Mouse (Mus musculus) CD4-positive helper T cell, adult 2 months (primary cell): ENCODE data around the gene 1600014C23Rik.

Experiments
- DNase-seq: peaks from one replicate; pipeline ENCODE4 v3.0.0-alpha.2; 2012; ENCODE audit warnings: low read depth, missing footprints, low spot score

Gene 1600014C23Rik

DNA sequence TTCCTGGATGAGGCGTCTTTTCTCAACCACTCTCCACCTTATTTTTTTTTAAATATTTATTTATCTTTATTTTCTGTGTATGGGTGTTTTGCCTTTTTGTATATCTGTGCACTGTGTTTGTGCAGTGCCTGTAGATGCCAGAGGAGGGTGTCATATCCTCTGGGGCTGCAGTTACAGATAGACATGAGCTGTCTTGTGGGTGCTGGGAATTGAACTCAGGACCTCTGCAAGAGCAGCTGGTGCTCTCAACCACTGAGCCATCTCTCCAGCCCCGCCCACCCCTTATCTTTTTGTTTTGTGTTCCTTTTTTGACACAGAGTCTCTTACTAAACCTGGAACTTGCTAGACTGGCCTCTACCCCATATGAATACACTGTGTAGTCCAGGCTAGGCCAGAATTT lies 6.2 kb downstream of the 1600014C23Rik start:
- DNase-seq = no peak

DNA sequence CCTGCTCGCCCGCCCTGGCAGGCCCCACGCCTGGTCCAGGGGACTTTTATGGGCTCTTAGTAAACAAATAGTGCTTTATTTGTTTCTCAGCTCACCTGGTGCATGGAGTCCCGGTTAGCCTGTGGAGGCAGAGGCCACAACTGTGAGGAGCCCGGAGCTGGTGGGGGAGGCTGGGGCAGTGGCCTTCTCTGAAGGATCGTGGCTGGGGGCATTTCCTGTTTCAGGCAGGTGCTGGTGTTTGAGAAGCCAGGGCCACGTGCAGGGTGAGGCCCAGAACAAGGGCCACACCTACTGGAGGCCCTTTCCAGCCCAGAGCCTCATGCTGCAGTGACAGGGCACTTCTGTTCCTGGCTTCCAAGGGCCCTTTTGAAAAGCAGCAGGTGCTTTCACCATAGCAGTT lies 7.4 kb downstream of the 1600014C23Rik start:
- no peak for DNase-seq

- DNase-seq = no peak
Observed at GRCm38 (mm10) chr17:45724574-45724921, 9.1 kb downstream of the 1600014C23Rik start.

GRCm38 (mm10) chr17:45723732-45724573 lies 9.7 kb downstream of the 1600014C23Rik start:
- DNase-seq = peak; percentile 58

DNA sequence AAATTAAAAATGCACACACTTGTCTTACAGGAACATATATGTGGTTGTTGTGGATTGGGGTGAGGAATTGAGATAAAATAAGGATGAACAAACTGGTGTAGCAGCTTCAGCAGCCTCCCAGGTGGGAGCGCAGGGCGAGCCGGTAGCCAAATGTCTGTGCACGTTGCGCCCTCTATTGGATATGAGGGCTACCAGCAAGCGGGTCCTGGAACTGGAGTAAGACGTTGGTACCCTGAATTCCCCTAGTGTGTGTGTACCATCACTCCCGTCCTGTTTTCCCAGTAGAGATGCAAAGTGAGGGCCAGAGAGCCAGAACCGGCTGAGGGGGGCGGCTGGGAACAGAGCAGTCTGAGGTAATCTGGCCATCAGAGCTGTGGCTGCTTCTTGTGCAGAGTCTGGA lies 15.3 kb downstream of the 1600014C23Rik start:
- DNase-seq = peak; percentile 59

- no peak for DNase-seq
Observed at GRCm38 (mm10) chr17:45711525-45711924, 22.1 kb downstream of the 1600014C23Rik start.

DNA sequence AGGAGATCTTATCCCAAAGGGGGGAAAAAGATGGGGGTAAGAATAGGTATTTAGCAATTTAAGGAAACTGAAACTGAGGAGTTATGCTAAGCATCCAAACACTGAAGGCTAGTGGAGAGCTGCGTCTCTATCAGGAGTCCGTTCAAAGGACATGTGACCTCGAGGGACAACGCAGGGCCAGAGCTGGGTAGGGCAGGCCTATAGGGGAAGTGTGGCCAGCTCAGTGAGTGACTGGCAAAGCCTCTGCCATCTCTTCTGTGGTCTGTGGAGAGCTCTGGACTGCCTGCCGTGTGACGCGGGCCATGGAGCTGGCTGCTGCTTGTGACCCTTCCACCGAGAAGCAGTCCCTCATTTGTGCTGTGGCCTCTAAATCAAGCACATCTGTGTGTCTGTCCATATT lies 23.2 kb downstream of the 1600014C23Rik start:
- DNase-seq = no peak

DNA sequence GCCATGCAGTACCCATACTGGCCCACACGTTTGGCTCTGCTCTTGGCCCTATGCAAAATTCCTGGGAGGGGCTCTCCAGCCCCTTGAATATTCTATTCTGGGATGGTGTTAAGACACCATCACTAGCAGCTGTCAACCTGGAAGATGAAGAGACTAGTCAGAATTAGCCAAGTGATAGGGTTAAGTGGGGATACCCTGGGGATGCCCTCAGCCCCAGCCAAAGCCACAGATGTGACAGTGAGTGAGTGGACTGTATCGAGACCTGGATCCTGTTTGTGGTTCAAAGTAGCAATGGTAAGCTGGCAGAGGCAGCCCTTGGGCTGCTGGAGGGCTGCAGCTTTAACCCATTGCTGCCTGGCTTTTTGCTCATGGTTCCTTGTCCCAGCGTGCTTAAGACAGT lies 23.8 kb downstream of the 1600014C23Rik start:
- DNase-seq = no peak

GRCm38 (mm10) chr17:45708179-45708578 lies 25.5 kb downstream of the 1600014C23Rik start:
- no peak for DNase-seq

- no peak for DNase-seq
Observed at GRCm38 (mm10) chr17:45707376-45707775, 26.3 kb downstream of the 1600014C23Rik start.

DNA sequence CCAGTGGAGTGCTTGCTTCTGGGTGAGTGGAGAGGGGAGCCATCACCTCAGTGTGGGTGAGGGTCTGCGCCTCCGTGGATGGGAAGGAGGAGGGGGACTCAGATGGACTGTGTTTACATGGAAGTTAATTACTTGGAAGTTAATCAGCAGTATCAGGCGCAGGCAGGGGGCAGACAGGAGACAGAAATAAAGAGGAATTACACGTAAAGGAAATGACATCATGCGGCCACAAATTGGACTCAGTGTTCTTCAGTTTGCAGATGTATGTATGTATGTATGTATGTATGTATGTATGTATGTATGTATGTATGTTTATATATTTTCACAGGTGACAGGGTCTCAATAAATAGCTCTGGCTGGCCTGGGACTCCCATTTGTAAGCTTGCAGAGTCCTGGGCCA lies 26.8 kb downstream of the 1600014C23Rik start:
- DNase-seq = no peak

DNA sequence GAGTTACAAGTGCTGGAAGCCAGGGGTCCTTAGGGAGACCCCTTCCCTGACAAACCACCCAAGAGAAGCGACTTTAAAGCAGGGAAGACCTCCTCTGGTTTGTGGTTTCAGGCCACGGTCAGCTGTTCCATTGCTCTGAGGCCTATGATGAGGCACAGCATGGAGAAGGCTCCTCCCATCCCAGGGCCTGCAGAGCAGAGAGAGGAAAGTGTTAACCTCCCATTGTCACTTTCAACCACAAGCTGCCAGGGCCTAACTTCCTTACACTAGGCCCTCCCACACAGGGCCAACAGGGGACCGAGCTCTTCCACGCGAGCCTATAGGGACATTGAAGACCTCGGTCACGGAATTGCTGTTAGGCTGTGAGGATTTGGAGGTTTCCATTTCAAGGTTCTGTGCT lies 30.5 kb downstream of the 1600014C23Rik start:
- DNase-seq = peak; percentile 33

- DNase-seq = no peak
Observed at GRCm38 (mm10) chr17:45702254-45702653, 31.4 kb downstream of the 1600014C23Rik start.

DNA sequence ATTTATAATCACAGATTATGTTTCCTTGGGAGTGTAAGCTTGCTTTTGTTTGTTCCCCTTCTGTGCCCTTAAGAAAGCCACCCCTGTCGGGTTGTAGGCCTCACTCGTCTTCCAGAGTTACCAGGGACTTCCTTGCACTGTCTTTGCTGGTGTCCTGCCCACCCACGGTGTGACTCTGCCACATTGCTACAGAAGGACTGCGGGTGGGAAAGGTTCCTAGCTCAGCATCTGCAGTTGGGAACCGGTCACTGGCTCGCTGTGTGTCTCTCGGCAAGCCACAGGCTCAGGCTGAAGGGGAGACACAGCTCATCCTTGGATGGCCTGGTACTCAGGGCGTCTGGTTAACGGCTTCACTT lies 32.4 kb downstream of the 1600014C23Rik start:
- DNase-seq = no peak

DNA sequence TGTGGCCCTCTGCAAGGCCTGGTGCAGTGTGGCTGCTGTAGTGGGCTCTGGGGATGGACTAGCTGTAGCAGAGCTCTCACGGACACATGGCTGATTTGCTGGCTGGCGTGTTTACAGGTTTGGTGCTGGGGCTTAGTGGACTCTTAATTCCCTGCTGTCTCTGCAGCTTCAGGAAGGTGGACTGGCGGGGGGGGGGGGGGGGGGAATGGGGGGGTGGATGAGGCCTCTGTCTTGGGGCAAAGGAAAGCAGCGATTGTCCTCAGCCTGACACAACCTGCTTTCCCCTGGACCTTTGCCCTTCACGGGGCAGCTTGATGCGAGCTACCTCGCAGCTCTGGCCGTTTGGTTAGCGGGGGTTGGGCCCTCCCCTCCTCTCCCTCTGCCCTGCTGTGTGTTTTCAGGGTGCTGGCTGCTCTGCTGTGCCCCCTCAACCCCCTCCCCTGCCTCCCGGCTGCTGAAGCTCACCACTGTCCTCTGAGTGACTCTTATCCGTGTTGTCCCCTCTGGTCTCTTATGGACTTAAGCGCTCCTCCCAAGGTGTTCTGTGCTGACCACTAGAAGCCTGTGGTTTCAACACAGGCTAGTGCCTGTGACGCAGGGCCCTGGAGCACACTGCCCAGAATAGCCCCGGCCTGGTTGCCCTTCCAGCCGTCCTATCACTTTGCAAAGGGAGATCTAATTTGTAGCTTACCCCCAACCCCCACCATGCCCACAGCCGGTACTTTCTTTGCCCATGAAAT lies 33.0 kb downstream of the 1600014C23Rik start:
- DNase-seq = no peak

DNA sequence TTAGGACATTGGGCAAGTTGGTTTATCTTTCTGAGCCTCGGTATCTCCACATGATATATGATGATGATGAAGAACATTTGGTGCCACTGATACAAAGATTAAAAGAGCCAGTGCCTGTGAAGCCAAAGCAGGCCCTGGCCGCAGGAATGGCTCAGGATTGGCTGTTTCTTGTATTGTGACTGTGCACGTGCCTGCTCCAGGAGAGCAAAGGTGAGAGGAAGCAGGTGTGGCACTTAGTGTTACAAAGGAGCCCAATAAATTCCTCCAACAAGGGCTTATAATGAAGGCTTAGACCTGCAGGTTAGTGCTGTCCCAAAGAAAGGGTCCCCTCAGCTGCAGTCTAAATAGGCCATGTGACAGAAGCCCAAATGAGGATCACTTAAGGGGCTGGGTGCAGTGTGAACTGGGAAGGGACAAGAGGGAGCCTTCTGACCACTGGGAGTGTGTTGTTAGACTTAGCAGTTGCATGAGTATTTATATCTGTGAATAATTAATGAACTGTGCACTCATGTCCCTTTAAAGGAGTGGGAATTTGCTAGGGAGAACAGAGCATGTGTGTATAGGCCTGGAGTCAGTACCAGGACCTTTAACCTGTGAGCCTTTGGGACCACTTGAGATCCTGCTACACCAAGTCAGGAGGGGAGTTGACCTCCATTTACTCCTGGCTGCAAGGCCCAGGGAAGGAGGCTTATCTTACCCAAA lies 34.5 kb downstream of the 1600014C23Rik start:
- DNase-seq = no peak

DNA sequence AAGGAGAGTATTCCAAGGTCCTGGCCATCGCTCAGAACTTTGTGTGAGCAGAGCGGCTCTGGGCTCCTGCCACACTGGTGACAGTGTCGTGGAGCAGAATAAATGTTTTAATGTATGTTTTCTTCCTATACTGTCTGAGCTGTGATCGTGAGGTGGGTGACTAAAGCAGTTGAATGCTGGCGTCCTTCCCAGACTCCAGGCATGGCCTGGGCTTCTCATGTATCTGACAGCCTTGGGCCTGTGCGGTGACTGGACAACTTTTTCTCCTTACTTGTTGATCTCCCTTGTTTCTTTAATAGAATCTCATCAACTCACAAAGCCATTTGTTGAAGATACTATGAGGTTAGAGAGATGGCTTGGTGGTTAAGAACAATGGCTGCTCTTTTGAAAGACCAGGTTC lies 35.3 kb downstream of the 1600014C23Rik start:
- DNase-seq = no peak

GRCm38 (mm10) chr17:45696981-45697380 lies 36.7 kb downstream of the 1600014C23Rik start:
- no peak for DNase-seq

DNA sequence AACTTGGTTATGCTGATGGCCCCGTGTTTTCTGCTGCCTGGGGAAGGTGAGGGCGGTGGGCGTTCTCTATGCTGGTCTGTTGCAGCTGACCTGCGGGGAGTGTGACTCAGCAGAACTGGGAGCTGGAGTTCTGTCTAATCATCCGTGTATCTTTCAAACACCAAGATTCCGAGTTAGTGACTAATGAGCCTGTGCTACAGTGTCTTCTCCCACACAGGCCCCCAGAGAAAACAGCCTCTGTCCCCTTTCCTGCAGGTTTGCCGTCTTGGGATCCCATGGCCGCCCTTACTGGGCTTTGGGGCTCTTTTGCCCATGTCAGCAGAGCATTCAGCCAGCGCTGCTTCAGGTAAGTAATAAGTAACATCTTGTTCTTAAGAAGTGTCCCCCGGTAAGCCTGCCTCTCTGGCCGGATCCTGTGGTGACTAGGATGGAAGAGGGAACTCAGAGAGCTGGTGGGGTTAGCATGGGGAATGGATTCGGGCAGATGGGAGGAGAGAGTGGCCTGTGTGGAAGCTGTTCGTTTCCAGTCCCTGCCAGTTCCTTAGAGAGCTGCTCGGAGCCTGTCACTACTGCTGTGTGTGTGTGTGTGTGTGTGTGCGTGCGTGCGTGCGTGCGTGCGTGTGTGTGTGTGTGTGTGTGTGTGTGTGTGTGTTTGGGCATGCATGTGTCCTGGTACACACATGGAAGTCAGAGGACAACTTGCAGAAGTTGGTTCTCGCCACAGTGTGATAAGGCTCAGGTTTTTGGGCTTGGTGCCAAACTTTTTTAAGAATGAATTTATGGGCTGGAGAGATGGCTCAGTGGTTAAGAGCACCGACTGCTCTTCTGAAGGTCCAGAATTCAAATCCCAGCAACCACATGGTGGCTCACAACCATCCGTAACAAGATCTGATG lies 38.2 kb downstream of the 1600014C23Rik start:
- no peak for DNase-seq

DNA sequence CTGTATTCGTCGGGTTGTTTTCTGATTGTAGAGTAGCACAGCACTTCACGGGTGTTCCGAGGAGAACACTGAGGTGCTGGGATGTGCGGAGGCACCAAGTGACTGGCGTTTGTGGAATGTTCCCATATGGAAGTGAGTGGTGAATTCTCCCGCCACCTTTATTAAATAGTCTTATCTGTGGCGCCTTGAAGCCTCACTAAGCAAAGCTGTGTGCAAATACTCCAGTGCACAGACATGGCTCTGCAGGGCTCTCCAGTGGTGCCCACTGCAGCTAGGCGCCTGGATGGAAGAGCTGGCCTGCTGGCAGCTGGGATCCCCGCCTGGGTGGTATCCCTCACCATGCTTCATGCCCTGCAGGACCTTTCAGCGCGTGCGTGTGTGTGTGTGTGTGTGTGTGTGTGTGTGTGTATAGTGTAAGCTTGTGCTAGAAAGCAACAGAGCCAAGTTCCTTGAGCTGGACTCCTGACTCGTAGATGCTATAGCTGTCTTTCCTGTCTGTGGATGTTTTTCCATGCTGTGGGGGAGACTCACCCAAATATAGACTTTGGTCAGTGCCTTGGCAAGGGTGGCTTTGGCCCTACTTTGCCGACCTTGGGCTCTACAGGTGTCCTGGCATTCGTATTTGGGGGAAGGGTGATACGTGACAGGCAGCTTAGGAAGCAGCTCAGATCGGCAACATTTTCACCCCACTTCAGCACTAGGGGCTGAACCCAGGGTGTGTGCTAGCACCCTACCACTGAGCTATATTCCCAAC lies 39.7 kb downstream of the 1600014C23Rik start:
- DNase-seq = no peak

GRCm38 (mm10) chr17:45692159-45692558 lies 41.5 kb downstream of the 1600014C23Rik start:
- DNase-seq = no peak
